Mouse (Mus musculus): ENCODE data around the gene Tmem174.

Gene Tmem174

DNA sequence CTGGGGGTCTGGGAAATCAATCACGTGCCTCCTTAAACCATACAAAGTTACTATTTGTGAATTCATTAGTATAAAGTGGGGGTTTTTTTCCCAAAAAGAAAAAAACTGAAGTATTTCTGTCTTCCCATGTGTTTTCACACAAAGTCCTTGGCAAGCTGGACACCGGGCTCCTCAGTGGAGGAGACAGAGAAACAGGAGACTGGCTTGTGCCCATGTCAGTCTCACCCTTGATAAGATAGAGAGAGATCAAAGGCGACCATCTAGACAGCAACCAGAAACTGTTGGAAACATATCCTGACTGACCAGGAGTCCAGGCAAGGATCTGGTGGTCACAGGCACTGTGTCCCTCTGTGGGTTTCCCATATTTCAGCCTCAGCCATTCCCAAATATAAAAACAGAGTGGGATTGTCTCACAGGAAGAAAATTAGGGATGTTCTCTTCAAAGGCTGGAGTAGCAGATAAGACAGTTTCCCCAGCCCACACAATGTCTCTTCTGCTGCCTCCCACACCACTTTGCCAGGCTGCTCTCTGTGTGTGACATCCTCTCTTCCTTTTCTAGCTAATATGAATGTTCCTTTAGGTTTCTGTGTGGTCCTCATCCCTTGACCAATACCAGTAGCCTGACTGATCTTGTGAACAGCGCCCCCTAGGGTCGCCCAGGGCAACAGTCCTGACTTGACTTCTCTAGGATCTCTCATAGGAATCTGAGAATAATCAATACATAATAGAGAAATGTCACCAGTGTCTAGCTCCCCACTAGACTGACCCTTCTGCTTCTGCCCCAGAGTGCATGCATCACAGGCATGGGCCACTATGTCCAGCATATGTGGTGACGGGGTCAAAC lies 3.3 kb downstream of the Tmem174 start:
- DNase-seq (ENCODE audit: low spot score in 2 of 2) = no peak

DNA sequence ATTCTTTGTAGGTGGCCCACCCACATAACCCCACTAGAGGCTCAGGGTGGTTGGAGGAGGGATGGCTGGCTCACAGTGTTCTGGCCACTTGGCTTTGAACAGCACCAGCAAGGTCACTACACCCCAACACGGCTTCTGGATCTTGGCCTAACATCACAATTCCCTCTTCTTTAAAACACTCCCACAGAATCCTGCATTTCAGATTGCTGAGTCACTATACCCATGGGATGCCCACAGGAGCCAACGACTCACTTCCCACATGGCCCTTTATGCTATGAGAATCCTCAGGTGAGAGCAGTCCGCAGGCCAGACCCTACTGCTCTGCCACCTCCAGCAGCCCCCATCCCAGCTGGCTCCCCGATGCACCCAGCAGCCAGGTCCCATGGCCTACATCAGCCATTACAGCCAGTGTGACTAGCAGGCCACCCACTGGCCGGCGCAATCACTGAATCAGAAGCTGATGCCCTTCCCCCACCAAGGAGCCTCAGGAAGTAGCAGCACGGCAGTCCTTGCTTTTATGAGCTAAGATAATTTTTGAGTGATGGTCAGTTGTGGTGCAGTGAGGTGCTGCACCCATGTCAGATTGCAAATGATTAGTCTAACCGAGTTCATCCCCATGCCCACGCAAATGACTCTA lies 4.8 kb downstream of the Tmem174 start:
- DNase-seq (ENCODE audit: low spot score in 2 of 2) = no peak

DNA sequence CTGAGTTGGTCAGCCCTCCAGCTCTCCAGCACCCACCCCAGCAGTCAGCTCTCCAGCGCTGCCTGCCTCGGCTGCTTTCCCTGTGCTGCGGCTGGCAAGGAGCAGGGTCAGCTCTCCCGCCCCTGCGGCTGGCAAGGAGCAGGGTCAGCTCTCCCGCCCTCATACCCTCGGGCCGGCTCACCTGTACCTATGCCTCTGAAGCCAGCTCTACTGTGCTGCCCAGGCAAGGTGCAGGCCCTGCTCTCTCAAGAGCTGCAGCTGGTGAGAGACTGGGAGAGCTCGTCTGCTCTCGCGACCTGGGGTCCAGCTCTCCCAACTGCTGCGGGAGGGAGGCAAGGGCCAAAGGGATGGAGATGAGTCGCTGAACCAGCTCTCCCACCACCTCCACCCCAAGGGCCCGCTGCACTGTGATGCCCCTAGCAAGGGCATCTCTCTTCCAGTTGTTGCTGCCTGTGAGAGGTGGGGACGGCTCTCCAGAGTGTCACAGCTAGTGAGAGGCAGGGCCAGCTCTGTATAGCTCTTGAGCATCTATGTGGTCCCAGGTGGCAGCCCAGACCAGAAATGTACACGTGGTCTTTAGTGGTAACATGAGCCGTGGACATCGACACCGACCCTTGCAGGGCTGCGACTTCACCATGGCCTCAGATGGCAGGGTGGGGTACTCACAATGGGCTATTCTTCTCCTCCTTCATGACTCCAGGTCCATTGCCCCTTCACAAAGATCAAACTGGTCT lies 5.9 kb downstream of the Tmem174 start:
- no peak for DNase-seq (ENCODE audit: low spot score in 2 of 2)

DNA sequence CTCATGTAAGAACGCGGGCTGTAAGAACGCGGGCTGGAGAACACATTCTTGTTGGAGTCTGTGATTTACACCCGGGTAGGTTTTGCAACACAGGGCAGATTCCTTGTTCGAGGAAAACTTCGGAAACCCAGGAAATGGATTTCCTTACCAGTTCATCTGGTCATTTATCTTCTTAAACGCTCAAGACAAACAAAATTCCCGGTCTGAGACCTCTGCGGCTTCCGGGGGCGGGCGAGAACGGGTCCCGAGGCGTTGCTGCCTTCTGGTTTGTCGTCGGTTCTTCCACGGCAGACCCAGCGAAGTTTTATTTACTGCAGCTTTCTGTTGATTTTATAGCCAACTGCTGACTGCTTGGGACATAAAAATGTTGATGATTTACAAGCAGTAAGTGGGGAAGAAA lies 10.5 kb downstream of the Tmem174 start:
- no peak for DNase-seq (ENCODE audit: low spot score in 2 of 2)

DNA sequence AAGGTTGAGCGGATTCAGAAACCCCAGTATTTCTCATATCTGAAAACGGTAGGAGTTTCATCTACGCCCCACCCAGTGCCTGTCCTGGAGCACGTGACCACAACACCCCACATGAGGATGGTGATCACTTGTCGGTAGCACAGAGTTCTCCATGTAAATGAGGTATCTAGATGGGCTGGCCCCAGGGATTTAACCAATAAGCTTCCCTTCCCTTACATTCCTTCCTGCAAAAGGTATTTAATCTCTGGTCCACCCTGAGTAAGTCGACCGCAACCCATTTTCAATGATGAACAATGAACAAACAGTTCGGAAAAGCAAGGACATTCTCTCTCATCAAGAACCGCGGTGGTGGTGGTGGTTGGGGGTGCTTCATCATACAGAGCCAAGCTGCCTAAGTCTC lies 12.7 kb downstream of the Tmem174 start:
- DNase-seq (ENCODE audit: low spot score in 2 of 2) = no peak

DNA sequence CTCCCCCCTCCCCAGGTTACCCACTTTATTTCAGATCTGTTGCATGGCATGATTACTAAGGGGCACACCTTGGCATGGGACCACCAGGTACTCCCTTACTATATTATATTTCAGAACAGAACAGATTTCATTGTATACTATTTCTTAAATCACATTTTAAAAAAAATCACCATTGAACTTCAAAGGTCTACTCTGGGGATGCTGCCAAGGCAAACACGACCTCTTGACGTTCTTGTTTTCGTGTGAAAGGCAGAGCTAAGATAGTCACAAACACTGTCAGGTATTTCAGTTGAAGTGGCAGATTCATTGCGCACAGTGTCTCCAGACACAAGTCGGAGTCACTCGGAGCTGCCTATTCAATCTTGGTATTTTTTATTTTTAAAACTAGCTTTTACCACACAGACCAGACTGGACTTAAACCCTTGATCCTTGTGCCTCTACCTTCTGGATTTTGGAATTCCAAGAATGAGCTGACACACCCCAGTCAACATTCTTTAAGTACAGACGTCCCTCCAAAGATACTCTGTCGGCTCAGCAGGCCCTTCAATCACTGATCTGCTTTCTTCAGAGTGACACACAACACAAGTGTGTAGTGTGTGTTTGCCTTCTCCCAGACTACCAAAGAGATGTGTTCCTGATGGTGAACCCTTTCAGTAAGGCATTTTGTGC lies 14.2 kb downstream of the Tmem174 start:
- DNase-seq (ENCODE audit: low spot score in 2 of 2) = no peak

DNA sequence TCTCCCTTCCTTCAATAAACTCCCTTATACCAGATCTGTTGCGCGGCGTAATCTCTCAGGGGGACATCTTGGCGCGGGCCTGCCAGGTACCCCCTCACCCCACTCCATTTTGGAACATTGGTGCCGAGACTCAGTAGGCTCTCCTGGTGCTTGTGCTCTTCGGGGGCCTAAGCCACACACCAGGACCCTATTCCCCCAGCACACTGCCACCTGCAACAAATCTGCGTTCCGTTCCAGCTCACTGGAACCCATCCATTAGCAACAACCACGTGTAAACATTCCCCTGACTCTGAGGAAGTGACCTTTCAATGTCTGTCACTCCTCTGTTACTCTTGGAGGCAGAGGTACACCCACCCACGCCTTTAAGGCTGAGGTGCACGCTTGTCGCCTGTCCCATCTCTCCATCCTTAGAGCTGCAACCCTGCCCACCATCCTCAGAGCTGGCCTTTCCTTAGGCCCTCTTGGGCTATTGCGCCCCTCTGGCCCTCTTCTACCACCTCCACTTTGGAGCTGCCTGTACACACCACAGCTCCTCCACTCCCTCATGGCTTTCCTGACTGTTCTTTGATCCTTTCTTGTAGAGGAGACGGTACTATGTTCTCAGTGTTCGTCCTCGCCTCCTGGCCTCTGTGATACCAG lies 19.7 kb downstream of the Tmem174 start:
- DNase-seq (ENCODE audit: low spot score in 2 of 2) = no peak

DNA sequence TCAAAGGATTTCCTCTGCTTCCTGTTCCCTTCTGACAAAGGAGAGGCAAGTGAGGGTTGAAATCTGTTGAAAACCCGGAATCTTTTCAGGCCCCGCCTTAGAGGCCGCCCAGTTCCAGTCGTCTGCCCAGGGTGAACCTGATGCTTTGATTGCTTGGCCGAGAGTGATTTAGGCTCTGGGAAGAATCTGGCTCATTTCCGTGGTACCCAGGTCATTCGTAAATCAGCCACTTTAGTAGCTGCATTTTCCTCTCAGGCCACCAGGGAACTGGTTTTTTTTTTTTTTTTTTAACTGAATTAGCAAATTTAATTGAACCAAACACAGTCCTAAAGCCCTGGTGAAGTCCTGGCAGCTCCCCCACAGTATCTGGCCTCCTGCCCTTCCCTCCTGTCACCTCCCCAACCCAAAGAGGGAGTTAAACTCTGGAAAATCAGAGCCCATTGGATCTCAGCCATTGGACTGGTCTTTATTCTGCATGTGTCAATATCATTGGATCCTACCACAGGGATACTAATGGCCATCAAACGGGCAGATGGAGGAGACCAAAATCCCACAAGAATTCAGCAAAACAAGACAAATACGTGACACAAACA lies 29.2 kb downstream of the Tmem174 start:
- DNase-seq (ENCODE audit: low spot score in 2 of 2) = no peak

DNA sequence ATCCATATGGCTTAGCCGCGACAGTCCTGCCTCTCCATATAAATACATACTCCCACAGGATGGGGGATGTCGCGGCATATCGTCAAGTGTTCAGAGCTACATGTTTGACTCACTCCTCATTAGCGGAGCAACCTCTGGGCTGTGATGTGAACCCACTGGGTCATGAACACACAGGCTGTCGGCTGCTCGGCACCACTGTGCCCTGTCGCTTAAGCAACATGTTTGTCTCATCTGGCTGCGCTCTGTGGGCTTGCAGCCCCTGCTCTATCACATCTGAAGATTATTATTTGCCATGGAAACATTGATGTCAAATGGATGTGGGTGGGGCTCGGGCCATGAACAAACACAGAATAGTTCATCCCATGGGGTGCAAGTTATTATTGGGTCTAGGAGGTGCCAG lies 33.4 kb downstream of the Tmem174 start:
- DNase-seq (ENCODE audit: low spot score in 2 of 2) = no peak

DNA sequence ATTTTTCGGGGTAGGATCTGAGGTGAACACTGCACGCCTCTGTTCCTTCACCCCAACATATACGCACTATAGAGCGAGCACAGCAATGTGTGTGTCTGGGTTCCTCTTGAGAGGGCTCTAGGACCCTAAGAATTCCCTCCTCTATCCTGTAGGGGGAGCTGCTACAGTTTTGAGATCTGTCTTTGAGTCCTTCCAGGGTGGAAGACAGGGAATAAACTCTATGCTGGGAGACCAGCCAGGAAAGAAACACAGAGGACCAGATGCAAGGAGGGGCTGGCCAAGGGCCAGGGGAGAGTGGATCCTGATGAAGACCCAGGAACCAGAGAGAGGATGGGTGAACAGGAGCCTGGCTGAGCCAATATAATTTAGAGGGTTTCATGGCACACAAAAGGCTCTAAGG lies 40.5 kb downstream of the Tmem174 start:
- no peak for DNase-seq (ENCODE audit: low spot score in 2 of 2)

DNA sequence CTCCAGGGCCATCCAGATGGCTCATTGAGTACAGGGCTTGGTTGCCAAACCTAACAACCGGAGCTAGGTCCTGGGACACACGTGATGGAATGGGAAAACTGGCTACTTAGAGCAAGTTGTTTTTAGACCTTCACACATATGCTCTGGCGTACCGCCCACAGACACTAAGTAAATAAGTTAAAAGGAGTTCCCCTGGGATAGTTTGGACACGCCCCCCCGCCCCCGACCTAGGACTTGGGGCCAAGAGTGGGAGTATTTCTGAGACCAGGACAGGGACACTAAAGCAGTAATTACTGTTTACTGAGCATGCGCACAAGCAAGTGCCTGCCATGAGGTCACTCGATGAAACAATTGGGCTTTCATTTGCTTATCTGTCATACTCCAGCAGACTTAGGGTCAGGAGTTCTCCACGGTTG lies 42.5 kb downstream of the Tmem174 start:
- no peak for DNase-seq (ENCODE audit: low spot score in 2 of 2)

DNA sequence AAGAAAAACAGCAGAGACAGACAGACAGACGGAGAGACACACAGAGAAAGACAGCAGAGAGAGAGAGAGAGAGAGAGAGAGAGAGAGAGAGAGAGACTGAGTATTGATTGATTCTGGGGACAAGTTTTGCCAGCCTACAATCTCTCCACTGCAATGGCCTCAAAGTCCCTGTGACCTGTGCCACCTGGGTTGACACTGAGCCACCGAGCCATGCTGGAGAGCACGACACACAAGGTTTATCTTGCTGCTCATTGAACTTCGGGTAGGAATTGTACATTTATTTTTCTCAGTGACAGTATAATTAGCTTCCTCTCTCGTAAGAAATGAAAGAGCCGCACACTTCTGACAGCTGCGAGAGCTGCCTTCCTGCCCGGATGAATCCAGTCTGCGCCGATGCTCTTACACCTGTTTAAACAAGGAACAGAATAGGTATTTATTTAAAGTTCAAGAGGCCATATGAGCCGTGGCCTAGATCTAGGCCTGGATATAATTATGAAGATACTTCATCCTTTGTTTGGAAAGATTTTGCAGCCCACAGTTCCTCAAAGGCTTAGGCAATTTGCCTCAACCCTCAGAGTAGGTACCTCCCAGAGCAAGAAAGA lies 43.2 kb downstream of the Tmem174 start:
- no peak for DNase-seq (ENCODE audit: low spot score in 2 of 2)

DNA sequence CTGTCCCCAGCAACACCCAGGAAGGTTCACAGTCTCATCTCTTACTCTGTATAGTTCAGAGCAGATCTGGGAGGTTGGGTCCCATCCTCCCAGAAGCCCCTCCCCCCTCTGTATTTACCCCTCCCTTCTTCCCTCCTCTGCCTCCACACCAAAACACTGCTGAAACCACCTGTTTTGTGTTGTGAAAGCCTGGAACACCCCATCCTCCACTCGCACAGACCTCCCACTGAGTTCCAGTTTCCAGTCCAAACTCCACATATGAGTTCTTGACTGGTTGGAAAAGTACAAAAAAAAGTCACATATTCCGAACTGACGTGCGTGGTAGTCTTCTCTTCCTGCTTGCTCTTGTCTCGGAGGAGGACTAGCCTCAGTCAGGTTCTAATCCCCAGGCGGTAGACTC lies 45.8 kb downstream of the Tmem174 start:
- DNase-seq (ENCODE audit: low spot score in 2 of 2) = no peak

DNA sequence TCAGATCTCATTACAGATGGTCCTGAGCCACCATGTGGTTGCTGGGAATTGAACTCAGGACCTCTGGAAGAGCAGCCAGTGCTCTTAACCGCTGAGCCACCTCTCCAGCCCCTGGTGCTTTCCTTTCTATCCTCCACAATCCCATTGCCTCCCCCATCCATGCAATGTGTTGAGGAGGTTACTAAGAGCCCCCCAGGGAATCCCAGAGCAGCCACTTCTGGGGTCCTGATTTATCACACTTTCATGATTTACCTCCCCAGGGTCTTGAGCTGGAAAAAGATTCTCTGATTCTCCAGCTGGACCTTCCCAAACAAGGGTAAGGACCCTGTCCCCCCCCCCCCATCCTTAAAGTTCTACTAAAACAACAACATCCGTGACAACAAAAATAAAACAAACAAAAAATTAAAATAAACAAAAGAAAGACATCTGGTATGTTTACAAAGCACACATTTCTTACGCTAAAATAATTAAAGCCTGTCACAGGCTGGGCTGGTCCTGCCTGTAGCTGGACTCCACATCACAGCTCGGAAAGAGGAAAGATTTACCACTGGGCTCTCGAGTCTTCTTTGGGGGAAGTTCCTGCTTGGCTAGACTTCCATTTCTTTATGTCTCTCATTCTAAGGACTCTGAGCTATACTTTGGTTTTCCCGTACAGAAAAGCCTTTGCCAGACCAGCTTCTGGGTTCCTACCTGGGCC lies 46.4 kb downstream of the Tmem174 start:
- DNase-seq (ENCODE audit: low spot score in 2 of 2) = no peak

DNA sequence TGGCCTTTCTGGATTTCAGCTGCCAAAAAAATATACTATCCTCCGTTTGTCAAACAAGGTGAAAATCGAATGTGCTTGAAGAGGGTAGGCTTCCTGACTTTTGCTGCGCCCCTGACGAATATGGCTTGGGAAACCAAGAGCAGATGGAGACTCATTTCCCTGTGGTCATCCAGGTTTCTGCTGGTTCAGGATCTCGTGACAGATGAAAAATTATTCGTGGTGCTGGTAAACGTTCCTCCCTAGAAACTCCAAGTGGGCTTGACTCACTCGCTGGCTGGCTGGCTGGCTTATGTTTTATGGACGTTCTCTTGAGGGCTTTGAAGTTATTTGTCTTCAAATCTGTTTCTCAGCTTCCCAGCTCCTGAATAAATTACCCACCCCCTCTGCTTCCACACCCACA lies 47.6 kb downstream of the Tmem174 start:
- DNase-seq (ENCODE audit: low spot score in 2 of 2) = no peak

DNA sequence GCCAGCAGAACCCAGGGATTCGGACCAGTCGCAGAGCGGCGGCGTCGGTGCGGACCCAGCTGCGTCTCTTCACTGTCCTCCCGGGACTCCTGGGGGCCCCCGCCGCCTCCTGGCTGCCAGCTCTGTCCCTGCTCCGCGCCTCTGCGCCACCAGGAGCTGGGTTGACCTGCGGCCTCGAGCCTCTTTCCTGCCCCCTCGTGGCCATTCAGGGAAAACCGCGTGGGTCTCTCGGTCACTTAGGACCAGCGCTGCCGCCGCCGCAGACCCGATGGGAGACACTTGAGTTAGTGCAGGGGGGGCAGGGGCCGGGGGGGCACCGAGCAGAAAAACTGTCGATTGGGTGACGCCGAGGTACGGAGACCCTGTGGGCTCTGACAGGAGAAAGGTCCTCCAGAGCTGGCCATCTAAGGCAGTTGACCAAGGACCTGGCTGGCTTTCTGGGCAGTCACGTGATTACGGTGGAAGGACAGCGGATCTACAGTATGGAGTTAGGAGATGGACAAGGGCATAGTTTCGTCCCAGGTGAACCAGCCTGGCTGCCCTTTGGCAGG lies 48.2 kb downstream of the Tmem174 start:
- peak; percentile 64 to 70 for DNase-seq (ENCODE audit: low spot score in 2 of 2)

DNA sequence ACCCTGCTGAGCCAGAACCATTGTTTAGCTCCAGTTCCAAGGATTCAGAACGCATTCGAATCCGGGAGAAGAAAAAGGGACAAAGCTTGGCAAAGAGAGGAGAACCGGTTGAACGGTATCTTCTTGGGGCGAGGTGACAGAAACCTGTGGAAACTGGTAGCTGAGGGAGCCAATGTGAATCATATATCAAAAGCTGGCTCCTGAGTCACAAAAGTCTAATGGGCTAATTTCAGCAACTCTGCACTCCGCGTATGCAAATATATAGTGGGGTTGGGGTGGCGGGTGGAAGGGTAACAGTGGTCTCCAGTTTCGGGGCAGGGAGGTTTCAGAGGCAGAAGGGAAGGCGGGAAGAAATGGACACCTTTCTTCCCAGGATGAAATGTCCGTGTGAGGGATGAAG lies 48.7 kb downstream of the Tmem174 start:
- DNase-seq (ENCODE audit: low spot score in 2 of 2) = no peak

DNA sequence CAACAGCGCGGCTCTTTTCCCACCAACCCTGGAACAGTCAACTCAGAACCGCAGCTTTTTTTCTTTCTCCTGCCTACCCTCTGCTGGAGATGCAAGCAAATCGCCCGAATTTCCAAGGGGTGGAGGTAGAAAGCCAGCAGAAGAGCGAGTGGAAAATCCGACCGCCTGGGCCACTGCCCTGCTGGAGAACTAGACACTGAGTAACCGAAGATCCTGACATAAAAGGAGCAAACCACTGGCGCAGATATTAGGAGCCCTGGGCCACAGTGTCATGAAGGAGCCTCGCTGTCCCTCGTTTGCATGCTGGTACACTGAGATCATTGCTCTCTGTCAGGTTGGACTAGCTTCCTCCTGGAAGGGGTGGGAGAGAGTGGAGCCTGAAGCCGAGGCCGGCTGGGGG lies 49.6 kb downstream of the Tmem174 start:
- no peak for DNase-seq (ENCODE audit: low spot score in 2 of 2)

DNA sequence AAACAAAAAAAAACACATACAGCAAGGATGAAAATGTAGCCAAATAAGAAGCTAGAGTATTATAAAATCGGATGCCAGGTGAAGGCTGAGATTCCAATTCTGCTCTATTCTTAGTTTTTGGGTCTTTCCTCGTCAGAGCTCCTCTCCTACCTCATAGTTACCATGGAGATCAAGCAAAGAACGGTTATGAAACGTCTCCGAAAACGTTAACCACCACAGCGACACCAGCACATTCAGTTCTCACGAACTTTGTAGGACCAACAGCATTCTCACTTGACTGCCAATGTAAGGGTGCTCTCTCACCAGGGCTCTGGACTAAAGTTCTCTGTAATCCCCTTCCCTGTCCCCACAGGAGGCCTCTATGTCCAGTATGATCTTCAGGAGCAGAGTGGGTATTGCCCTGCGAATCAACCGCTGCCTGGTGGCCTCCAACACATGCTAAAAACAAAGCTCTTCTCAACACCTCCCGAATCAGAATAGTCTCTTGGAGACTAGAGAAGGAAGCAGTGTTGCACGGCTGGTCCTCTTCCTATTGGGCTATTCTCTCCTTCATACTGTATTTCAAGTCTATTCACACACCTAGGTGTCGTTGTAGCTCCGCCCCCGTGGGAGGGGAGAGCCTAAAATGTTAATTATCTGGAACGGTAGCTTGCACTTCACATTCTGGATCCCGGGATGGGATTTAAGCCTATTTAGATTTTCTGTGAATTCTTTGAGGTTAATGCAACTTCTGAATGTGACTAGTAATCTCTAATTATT lies 50.2 kb downstream of the Tmem174 start:
- no peak for DNase-seq (ENCODE audit: low spot score in 2 of 2)

Measured in urinary bladder, postnatal 36 days (tissue).